Comparison of ENCODE assay signal across 26 mouse cellular contexts in the genomic region with DNA sequence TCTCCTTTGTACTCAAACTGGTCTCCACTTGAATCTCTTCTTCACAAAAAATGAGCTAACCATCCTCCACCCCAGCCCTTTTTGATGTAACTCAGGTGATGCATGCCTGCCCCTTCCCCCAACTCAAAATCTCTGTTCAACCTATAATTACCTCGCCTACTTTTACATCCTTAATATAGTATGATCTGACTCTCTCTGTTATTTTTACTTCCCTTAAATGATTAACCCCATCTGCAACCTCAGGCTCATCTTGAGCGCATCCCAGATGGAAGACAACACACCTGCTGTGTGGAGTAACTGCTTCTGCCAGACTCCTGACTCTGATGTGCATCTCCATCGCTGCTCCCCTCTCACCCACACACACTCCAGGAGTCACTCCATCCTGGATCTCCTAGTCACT. TPM values are rescaled to one million over a fixed set of nuclear protein-coding genes. Genes with fewer than 3 reads are reported as not detected.
"Had no signal": no experiment of that assay in that cellular context is flagged by ENCODE, and none has a peak within 500 bp of the region (broad histone marks: within the 10 kb centered on the region; RNA-seq: fewer than 3 reads in every experiment).

No protein-coding gene starts in this region.

- H3K4me3 ChIP-seq: neural tube, embryonic 12.5 days; neural tube, embryonic 13.5 days; neural tube, embryonic 15.5 days; stomach, embryonic 15.5 days had no signal

- H3K27ac ChIP-seq: neural tube, embryonic 12.5 days; neural tube, embryonic 13.5 days; neural tube, embryonic 15.5 days; stomach, embryonic 15.5 days; stomach, postnatal 0 days had no signal

- DNase-seq: retina, postnatal 1 day; right cerebral cortex, adult 18-20 months; right cerebral cortex, postnatal 14 days; right cerebral cortex, postnatal 25 days; right cerebral cortex, postnatal 4 days; spleen, adult 18-20 months; thymus, adult 18-20 months; thymus, adult 2 months; thymus, postnatal 14 days; thymus, postnatal 25 days; thymus, postnatal 36 days; thymus, postnatal 4 days had no signal

- H3K27me3 ChIP-seq: neural tube, embryonic 12.5 days; neural tube, embryonic 13.5 days; neural tube, embryonic 15.5 days; stomach, embryonic 15.5 days had no signal

- H3K9ac ChIP-seq: neural tube, embryonic 12.5 days; neural tube, embryonic 13.5 days; neural tube, embryonic 15.5 days; stomach, embryonic 15.5 days had no signal

- H3K9me3 ChIP-seq: neural tube, embryonic 12.5 days; neural tube, embryonic 13.5 days; neural tube, embryonic 15.5 days; stomach, embryonic 15.5 days had no signal

- H3K4me1 ChIP-seq: neural tube, embryonic 12.5 days; neural tube, embryonic 13.5 days; stomach, embryonic 15.5 days had no signal

- H3K4me2 ChIP-seq: neural tube, embryonic 12.5 days; neural tube, embryonic 13.5 days; neural tube, embryonic 15.5 days; stomach, embryonic 15.5 days had no signal

- H3K36me3 ChIP-seq: neural tube, embryonic 12.5 days; neural tube, embryonic 13.5 days; neural tube, embryonic 15.5 days; stomach, embryonic 15.5 days had no signal

RNA-seq across cellular contexts. Expression of gene Gm8439, which starts 14.1 kb away (rescaled TPM):
- total RNA-seq: neutrophil, adult 5-6 weeks had no signal
- polyA plus RNA-seq: neural tube, embryonic 12.5 days; neural tube, embryonic 13.5 days; neural tube, embryonic 14.5 days; neural tube, embryonic 15.5 days; small intestine, adult 2 months; spleen, adult 2 months; stomach, embryonic 14.5 days; stomach, embryonic 15.5 days; stomach, embryonic 16.5 days; stomach, postnatal 0 days; testis, adult 2 months; thymus, adult 2 months; thymus, postnatal 0 days; urinary bladder, adult 2 months had no signal
